Mouse (Mus musculus) stomach, embryonic 15.5 days (tissue): ENCODE data around the gene Hoxd10. TPM values are rescaled to one million over a fixed set of nuclear protein-coding genes. Genes with fewer than 3 reads are reported as not detected.

Experiments
- ATAC-seq: fragments of 200-750 bp; cut with Nextera tagmentation; 2 replicates; pipeline ENCODE4 v1.8.0; 2017; ENCODE audit warnings: low read depth, moderate number of reproducible peaks, moderate TSS enrichment; ENCODE audit not compliant: insufficient read depth, low FRiP score
- H3K27ac ChIP-seq: fragments of 300-500 bp; sonication (generic); 2 replicates; pipeline ENCODE4 v1.5.1; 2015; ENCODE audit warnings: mild to moderate bottlenecking, inconsistent platforms
- H3K27me3 ChIP-seq: fragments of 300-500 bp; sonication (generic); replicated peaks from 2 replicates; pipeline ENCODE4 v1.6.1; 2015; ENCODE audit warnings: inconsistent platforms
- H3K36me3 ChIP-seq: fragments of 300-500 bp; sonication (generic); 2 replicates; pipeline ENCODE4 v1.6.1; 2015; ENCODE audit warnings: inconsistent platforms
- H3K4me1 ChIP-seq: fragments of 300-500 bp; sonication (generic); 2 replicates; pipeline ENCODE4 v1.6.1; 2015; ENCODE audit warnings: inconsistent platforms
- H3K4me2 ChIP-seq: fragments of 300-500 bp; sonication (generic); 2 replicates; pipeline ENCODE4 v1.6.1; 2015; ENCODE audit warnings: mild to moderate bottlenecking, inconsistent platforms
- H3K4me3 ChIP-seq: fragments of 300-500 bp; sonication (generic); replicated peaks from 2 replicates; pipeline ENCODE4 v1.5.1; 2015; ENCODE audit warnings: inconsistent platforms
- H3K9ac ChIP-seq: fragments of 300-500 bp; sonication (generic); 2 replicates; pipeline ENCODE4 v1.6.1; 2015; ENCODE audit warnings: inconsistent platforms
- H3K9me3 ChIP-seq: fragments of 300-500 bp; sonication (generic); 2 replicates; pipeline ENCODE4 v1.6.1; 2016; ENCODE audit warnings: inconsistent platforms
- WGBS: fragments of 180-500 bp; shearing (Covaris S2); methylation state at CpG from one replicate; pipeline ENCODE4 v1.1.7; 2015; 5-methylcytosine and 5-hydroxymethylcytosine counted together
- polyA plus RNA-seq: library from polyadenylated mRNA; unstranded; fragments of >200 nt; fragmentation: Nextera tagmentation; extraction: Ambion mirVana; gene quantifications from 2 replicates; pipeline ENCODE4 v1.2.1, GENCODE M21; 2015

Gene Hoxd10
- polyA plus RNA-seq, 1 experiment from 2014 or later: 2.4 TPM

DNA sequence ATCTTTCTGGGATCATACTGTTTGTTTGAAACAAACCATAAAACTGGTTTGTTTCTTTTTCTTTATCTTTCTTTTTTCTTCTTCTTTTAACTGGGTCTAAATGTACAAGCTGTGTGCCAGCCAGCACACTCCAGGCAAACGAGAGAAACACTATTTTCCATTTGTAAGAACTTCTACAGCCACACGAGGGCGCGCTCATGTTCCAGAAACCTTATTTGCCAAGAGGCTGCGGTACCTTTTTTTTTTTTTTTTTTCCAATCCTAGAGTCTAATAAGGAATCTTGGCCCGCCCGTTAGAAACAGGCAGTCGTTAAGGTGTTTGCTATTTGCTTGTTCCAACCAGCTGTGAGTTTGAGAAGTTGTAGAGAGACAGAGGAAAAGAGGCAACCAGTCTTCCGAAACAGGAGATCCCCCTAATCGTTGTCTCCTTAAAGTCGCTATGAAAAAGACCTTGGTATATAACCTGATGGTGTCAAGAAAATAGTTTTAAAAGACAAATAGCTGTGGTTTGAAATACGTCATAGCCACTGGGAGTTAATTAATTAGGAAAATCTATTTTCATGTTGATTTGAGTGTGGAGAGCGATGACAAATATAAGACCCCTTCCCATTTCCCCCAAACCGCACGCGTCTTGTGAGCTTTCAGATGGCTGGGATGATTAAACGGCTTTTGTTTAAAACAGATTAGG lies 5.3 kb upstream of the Hoxd10 start:
- Histone ChIP-seq H3K36me3 (no peaks in the 10 kb centered on the region), H3K27ac (no peak overlapping the region), H3K4me3 (no peak overlapping the region), H3K4me1 (peaks cover 19% of the 10 kb centered on the region), H3K9ac (no peak overlapping the region), H3K9me3 (no peaks in the 10 kb centered on the region), H3K4me2 (no peak overlapping the region), H3K27me3 (peaks cover 90% of the 10 kb centered on the region)
- 6% methylated on average over 17 of the region's 17 CpGs for WGBS
- no peak for ATAC-seq

DNA sequence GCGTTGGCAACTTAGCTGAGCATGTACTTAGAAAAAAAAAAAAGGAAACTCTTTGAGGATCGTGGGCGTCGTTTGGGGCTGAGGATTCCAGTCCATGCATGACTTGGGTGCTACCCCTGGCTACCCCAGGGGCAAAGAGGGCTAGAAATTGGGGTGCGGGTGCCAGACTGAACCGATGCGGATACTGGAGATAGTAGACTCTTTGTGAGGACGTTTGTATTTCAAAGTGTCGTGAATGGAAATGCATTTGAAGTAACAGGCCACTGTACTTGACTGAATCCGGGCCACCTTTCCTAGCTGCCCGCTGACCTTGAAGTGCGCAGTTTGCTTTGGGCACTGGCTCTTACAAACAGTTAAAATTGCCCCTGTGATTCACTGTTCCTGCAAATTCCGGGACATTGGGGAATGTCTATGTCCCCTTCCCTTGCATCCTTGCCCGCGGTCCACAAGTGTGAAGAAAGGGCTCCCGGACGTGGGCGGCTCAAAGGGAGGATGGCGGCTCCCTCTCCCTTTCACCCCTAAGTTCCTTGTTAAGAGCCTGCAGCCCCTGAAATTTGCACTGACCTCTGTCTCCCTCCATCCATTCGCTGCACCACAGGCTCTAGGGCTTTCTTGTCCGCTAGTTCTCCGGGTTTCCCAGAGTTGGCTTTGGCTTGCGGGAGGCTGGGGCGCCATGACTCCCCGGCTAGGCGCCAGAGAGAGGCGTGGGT lies 4.6 kb upstream of the Hoxd10 start:
- Histone ChIP-seq H3K36me3 (no peaks in the 10 kb centered on the region), H3K4me2 (no peak overlapping the region), H3K27ac (no peak overlapping the region), H3K4me3 (no peak overlapping the region), H3K9me3 (no peaks in the 10 kb centered on the region), H3K9ac (no peak overlapping the region), H3K4me1 (peaks cover 13% of the 10 kb centered on the region), H3K27me3 (peaks cover 90% of the 10 kb centered on the region)
- no peak for ATAC-seq
- 2% methylated on average over 27 of the region's 27 CpGs for WGBS

DNA sequence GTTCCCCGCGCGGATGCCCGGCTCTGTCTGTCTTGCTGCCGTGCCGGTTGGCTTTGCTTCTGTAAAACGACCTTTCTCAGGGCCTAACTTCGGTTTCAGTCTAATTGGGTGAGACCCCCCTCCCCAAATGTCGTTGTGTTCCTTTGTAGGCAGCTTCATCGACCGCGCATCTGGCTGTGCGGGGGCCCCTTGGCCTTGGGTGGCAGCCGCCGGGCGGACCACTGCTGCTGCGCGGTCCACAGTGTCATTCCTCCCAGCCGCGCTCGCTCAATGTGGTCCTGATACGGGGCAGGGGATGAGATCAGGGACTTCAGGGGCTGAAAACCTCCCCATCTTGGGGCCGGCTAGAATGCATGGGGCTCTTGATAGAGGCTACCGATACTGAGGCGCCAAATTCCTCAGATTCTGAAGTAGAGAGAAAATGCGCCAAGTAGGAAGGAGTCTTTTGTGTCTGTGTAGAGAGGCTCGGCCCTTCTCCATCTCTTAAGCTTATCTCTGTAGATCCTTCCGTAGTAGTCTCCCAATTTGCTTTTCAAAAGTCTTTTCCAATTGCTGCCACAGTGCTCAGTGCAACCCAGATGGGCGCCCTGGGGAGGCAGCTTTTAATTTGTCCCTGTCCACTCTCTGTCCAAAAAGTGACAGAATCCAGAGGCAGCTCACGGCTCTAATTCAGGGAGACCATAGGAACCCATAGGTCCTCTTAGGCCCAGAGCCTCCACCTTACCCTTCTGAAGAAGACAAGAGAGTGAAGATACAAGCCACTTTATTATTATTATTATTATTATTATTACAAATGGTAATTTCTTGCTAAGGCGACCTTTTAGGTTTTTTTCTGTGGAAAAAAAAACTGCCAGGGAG lies 3.8 kb upstream of the Hoxd10 start:
- 1% methylated on average over 31 of the region's 31 CpGs for WGBS
- H3K9me3 ChIP-seq: no peaks in the 10 kb centered on the region
- H3K9ac ChIP-seq: no peak overlapping the region
- H3K36me3 ChIP-seq: no peaks in the 10 kb centered on the region
- no peak for ATAC-seq
- H3K27me3 ChIP-seq: peaks cover 90% of the 10 kb centered on the region
- H3K4me3 ChIP-seq: no peak overlapping the region
- H3K4me2 ChIP-seq: no peak overlapping the region
- H3K27ac ChIP-seq: no peak overlapping the region
- peaks cover 5% of the 10 kb centered on the region; the same call in 1 of the 2 replicates for H3K4me1 ChIP-seq

DNA sequence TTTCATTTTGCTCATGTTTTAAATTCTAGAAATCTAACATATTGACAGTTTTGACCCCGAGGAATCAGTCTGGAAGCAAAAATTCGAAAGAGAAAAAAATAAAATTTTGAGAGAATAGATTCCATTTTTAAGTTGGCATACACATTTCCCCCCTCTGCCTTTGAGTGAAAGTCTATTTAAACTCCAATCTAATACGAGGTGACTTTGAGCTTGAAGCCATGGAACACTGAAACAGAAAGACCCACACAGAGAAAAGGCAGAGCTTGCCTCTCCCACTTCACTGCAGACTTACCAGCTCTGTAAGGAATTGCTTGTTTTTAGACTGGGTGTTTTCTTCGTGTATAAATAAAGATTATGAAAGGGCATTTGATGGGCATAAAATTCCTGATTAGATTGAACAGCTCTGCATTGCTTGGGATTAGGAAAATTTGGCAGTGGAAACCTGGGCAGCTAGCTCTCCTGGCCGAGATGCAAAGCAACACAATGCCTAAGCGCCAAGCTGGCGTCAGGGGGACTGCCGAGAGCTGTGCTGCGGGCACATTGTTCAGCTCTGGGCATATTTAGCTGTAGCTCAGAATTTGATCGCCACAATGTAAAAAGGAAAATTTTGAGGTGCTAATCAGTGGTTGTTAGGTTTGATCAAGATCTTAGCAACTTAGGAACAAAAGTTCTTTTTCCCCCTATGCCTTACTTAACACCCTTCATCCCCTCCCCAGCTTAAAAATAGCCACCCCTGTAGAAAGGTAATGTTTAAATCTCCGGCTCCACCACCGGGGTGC lies 2.7 kb upstream of the Hoxd10 start:
- no peak for ATAC-seq
- Histone ChIP-seq H3K36me3 (no peaks in the 10 kb centered on the region), H3K27me3 (peaks cover 90% of the 10 kb centered on the region), H3K27ac (no peak overlapping the region), H3K4me1 (0 out of 2 replicates have a peak, but pooled peaks cover 4% of the 10 kb centered on the region), H3K9ac (no peak overlapping the region), H3K9me3 (no peaks in the 10 kb centered on the region), H3K4me2 (no peak overlapping the region), H3K4me3 (no peak overlapping the region)
- WGBS: 4% methylated on average over 12 of the region's 12 CpGs

DNA sequence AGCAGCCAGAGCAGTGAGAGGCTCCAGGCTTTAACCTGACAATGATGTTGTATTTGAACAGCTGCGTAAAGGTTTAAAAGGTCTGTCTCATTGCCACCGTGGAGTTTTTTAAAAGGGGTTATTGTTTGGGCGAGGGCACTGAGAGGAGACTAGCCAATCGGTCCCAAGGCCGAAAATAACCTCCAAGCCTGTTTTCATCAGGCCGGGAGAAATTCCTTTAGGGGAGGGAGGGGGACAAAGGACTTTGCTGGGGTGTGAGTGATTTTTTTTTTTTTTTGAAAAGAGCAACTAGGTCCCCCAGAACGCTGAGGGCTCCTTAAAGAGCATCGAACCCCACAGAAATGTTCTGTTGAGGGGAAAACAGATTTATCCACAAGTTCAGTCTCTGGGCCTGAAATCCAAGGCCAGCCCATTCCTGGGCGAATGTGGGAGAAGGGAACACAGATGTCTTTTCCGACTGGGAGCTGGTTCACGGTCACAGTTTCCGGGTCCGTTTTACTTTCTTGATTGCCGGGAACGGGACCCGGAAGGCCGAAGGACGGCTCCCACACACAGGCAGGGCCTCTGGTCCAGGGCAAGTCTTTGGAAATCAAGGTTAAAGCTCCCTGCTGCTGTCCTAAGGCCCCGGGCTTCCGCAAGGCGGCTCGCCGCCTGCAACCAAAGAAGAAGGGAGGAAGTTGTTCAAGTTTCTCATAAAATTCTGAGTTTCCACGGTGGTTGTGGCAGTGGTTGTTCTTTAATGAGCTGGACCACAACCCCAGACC lies 2.0 kb upstream of the Hoxd10 start:
- WGBS: 2% methylated on average over 24 of the region's 24 CpGs
- H3K4me2 ChIP-seq: no peak overlapping the region

DNA sequence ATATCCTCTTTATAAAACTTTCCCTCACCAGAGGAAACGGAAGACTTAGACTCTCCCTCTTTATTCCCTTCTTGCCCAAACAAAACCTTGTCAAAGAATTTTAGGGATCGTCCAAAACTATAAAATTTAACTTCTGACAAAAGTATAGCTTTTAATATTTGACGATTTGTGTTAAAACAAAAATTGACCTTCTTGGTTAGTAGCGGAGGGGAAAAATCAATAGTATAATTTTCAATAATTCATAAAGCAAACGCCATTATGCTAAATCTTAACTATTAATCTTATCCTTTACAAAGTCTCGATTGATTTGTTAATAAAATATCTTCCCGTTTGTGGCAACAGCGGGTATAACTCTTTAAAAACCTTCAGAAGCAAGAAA lies 1.4 kb upstream of the Hoxd10 start:
- H3K27me3 ChIP-seq: peaks cover 90% of the 10 kb centered on the region
- no peak overlapping the region for H3K4me2 ChIP-seq
- no peaks in the 10 kb centered on the region for H3K9me3 ChIP-seq
- H3K4me3 ChIP-seq: no peak overlapping the region
- no peak for ATAC-seq
- H3K9ac ChIP-seq: no peak overlapping the region
- no peaks in the 10 kb centered on the region for H3K36me3 ChIP-seq
- 9% methylated on average over 8 of the region's 8 CpGs for WGBS
- H3K27ac ChIP-seq: no peak overlapping the region
- H3K4me1 ChIP-seq: 0 out of 2 replicates have a peak, but pooled peaks cover 4% of the 10 kb centered on the region

More for the DNA sequence above, 2.0 kb upstream of the Hoxd10 start:
- ATAC-seq: no peak
- Histone ChIP-seq H3K9ac (no peak overlapping the region), H3K36me3 (no peaks in the 10 kb centered on the region), H3K9me3 (no peaks in the 10 kb centered on the region), H3K27ac (no peak overlapping the region), H3K27me3 (peaks cover 90% of the 10 kb centered on the region), H3K4me3 (no peak overlapping the region), H3K4me1 (0 out of 2 replicates have a peak, but pooled peaks cover 4% of the 10 kb centered on the region)

DNA sequence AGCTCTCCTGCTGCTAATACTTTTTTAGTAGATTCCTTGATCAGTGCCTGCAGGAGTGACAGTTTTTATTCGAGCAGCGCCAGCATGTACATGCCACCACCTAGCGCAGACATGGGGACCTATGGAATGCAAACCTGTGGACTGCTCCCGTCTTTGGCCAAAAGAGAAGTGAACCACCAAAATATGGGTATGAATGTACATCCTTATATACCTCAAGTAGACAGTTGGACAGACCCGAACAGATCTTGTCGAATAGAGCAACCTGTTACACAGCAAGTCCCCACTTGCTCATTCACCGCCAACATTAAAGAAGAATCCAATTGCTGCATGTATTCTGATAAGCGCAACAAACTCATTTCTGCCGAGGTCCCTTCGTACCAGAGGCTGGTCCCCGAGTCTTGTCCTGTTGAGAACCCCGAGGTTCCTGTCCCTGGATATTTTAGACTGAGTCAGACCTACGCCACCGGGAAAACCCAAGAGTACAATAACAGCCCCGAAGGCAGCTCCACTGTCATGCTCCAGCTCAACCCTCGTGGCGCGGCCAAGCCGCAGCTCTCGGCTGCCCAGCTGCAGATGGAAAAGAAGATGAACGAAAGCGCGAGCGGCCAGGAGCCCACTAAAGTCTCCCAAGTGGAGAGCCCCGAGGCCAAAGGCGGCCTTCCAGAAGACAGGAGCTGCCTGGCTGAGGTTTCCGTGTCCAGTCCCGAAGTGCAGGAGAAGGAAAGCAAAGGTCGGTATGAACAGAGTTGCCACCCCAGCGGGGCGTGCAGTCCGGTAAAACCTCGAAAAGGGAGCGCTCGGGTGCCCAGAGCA lies 477 bp downstream of the Hoxd10 start:
- H3K4me2 ChIP-seq: 0 out of 2 replicates have a peak overlapping the region, but pooled peaks have one; percentile 36
- no peak overlapping the region for H3K27ac ChIP-seq
- H3K27me3 ChIP-seq: peaks cover 96% of the 10 kb centered on the region
- ATAC-seq: no peak
- no peaks in the 10 kb centered on the region for H3K36me3 ChIP-seq
- H3K9ac ChIP-seq: no peak overlapping the region
- H3K4me1 ChIP-seq: 0 out of 2 replicates have a peak, but pooled peaks cover 4% of the 10 kb centered on the region
- 4% methylated on average over 35 of the region's 35 CpGs for WGBS
- H3K9me3 ChIP-seq: no peaks in the 10 kb centered on the region
- H3K4me3 ChIP-seq: no peak overlapping the region

DNA sequence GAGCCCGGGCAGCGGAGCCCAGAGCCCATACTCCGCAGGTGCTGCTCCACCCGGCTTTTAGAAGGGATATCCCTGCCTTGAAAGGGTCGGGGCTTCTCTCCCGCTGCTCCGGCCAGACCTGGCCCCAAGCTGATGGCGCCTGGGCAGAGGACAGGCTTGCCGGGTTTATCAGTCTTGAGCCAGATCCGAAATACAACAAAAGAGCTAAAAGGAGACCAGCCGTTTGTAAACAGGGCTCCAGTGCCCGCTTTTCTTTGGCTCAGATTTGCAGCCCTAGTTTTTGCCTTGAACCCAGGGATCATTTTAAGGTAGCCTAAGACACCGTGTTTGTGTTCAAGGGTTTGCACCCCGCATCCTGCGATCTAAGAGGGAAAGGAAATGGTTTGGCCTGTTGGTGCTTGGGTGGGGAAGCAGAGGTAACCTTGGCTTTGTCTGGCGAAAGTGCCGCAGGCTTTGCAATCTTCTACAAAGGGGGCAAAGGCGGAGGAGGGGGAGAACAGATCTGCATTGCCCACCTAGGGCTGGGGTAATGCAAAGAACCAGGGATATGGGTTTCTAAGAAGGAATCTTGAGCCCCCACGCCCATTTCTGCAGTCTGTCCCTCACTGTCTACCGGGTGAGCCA lies 1.2 kb downstream of the Hoxd10 start:
- H3K9me3 ChIP-seq: no peaks in the 10 kb centered on the region
- ATAC-seq: no peak
- H3K27me3 ChIP-seq: peaks cover 96% of the 10 kb centered on the region
- H3K27ac ChIP-seq: no peak overlapping the region
- no peak overlapping the region for H3K4me2 ChIP-seq
- H3K4me1 ChIP-seq: peaks cover 9% of the 10 kb centered on the region
- H3K4me3 ChIP-seq: no peak overlapping the region
- 2% methylated on average over 20 of the region's 20 CpGs for WGBS
- H3K36me3 ChIP-seq: no peaks in the 10 kb centered on the region
- H3K9ac ChIP-seq: no peak overlapping the region

DNA sequence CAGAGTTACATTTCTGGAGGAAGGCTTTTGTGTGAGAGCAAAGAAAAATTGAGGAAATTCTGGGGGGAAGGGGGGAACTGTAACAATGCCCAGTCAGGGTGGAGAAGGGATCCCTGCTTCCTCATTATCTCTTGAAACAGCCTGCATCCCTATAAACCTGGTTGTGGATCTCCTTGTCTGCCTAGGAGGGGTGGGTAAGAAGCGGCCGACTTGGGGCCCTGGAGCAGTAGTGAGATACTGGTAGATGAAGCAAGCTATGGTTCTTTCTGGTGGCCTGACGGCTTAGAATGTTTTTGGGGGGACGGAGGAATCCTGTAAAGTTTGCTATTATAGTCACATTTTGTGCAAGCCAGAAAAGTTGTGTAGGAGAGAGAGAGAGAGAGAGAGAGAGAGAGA lies 1.7 kb downstream of the Hoxd10 start:
- Histone ChIP-seq H3K4me1 (peaks cover 14% of the 10 kb centered on the region), H3K9ac (no peak overlapping the region), H3K36me3 (no peaks in the 10 kb centered on the region), H3K9me3 (no peaks in the 10 kb centered on the region), H3K4me2 (no peak overlapping the region), H3K27ac (no peak overlapping the region), H3K27me3 (peaks cover 96% of the 10 kb centered on the region), H3K4me3 (no peak overlapping the region)
- ATAC-seq: no peak
- 8% methylated on average over 4 of the region's 4 CpGs for WGBS

- no peak overlapping the region for H3K9ac ChIP-seq
- no peaks in the 10 kb centered on the region for H3K9me3 ChIP-seq
- no peak overlapping the region for H3K4me3 ChIP-seq
- no peaks in the 10 kb centered on the region for H3K36me3 ChIP-seq
- ATAC-seq: no peak
- H3K27ac ChIP-seq: no peak overlapping the region
- peaks cover 96% of the 10 kb centered on the region for H3K27me3 ChIP-seq
- no peak overlapping the region for H3K4me2 ChIP-seq
- H3K4me1 ChIP-seq: peaks cover 16% of the 10 kb centered on the region
- WGBS: 3% methylated on average over 16 of the region's 16 CpGs
Measured at GRCm38 (mm10) chr2:74694066-74694465, 2.3 kb downstream of the Hoxd10 start.
